Comparison of ENCODE assay signal across 8 mouse cellular contexts in genomic region chr13:74854338-74855047, GRCm38 (mm10). TPM values are rescaled to one million over a fixed set of nuclear protein-coding genes. Genes with fewer than 3 reads are reported as not detected.
DNase-seq lines count a peak whose midpoint lies in the region; ATAC-seq lines count a peak whose summit lies in the region.

No protein-coding gene starts in this region.

- no peaks in the 10 kb centered on the region for H3K4me1 ChIP-seq in intestine, embryonic 15.5 days (replicated peaks)
- H3K4me1 ChIP-seq in midbrain, embryonic 11.5 days (ENCODE audit: control insufficient read depth, insufficient read depth, low read length): no peaks in the 10 kb centered on the region

- no peaks in the 10 kb centered on the region for H3K9me3 ChIP-seq in intestine, embryonic 15.5 days
- no peaks in the 10 kb centered on the region for H3K9me3 ChIP-seq in midbrain, embryonic 11.5 days (ENCODE audit: control insufficient read depth, low read length)

- no peak overlapping the region for H3K9ac ChIP-seq in intestine, embryonic 15.5 days
- no peak overlapping the region for H3K9ac ChIP-seq in midbrain, embryonic 11.5 days (ENCODE audit: low read length)

- intact Hi-C loops in left cerebral cortex, postnatal 14 days (cut with DNase I): loop anchor here (1.0 kb wide), 1 partner anchor 215 kb away; the partner anchor contains the start of gene Erap1

- H3K27me3 ChIP-seq in intestine, embryonic 15.5 days (replicated peaks): no peaks in the 10 kb centered on the region
- H3K27me3 ChIP-seq in midbrain, embryonic 11.5 days (ENCODE audit: control insufficient read depth, insufficient read depth, low read length): no peaks in the 10 kb centered on the region

- WGBS in intestine, embryonic 15.5 days: 3% methylated on average over 3 of the region's 3 CpGs
- WGBS in midbrain, embryonic 11.5 days: 13% methylated on average over 3 of the region's 3 CpGs

- no peaks in the 10 kb centered on the region for H3K36me3 ChIP-seq in intestine, embryonic 15.5 days
- no peaks in the 10 kb centered on the region for H3K36me3 ChIP-seq in midbrain, embryonic 11.5 days (ENCODE audit: control insufficient read depth, insufficient read depth, low read length)

- no peak overlapping the region for H3K4me3 ChIP-seq in intestine, embryonic 15.5 days (replicated peaks)
- no peak overlapping the region for H3K4me3 ChIP-seq in midbrain, embryonic 11.5 days (ENCODE audit: low read depth, low read length)

- no peak overlapping the region for H3K27ac ChIP-seq in intestine, embryonic 15.5 days
- no peak overlapping the region for H3K27ac ChIP-seq in midbrain, embryonic 11.5 days (ENCODE audit: low read depth, low read length)

- ATAC-seq in activated CD4-positive, CD25-positive, alpha-beta regulatory T cell, adult 4 months: peak; percentile 99
- ATAC-seq in intestine, embryonic 15.5 days: peak; percentile 83
- ATAC-seq in midbrain, embryonic 11.5 days (ENCODE audit: low FRiP score): peak; percentile 88

- no peak overlapping the region for H3K4me2 ChIP-seq in intestine, embryonic 15.5 days (replicated peaks)
- no peak overlapping the region for H3K4me2 ChIP-seq in midbrain, embryonic 11.5 days

- DNase-seq in cerebellum, postnatal 36 days: peak; percentile 40 to 53
- DNase-seq in gastrocnemius, adult 8-10 months (ENCODE audit: low spot score in 2 of 2): peak; percentile 50 to 58
- DNase-seq in left cerebral cortex, postnatal 14 days (ENCODE audit: low spot score in 2 of 2): peak; percentile 67 to 78
- DNase-seq in midbrain, embryonic 11.5 days (ENCODE audit: low spot score, missing footprints): peak; percentile 92
- peak; percentile 22 to 60 for DNase-seq in right cerebral cortex, postnatal 36 days (ENCODE audit: low spot score in 2 of 2)
- DNase-seq in yolk sac, embryonic 10.5 days (ENCODE audit: low spot score): peak; percentile 57

RNA-seq across cellular contexts. Expression of gene Cast, which starts 45.9 kb away (rescaled TPM):
- 100 to 1,000 TPM; 196 to 222 TPM for polyA plus RNA-seq in activated CD4-positive, CD25-positive, alpha-beta regulatory T cell, adult 4 months (2017; shearing (Covaris generic))
- total RNA-seq in gastrocnemius, adult 8-10 months (2022): 100 to 1,000 TPM in 3 of 4 experiments, 10 to 100 TPM in 1; 97.5 to 105 (median 103) TPM
- polyA plus RNA-seq in intestine, embryonic 15.5 days (2015; fragmentation: Nextera tagmentation; extraction: Ambion mirVana): 27.9 and 30.5 TPM in 2 replicates
- total RNA-seq in left cerebral cortex, postnatal 14 days (2021): 1 to 10 TPM; 7.0 to 7.1 TPM
- 16.5 and 18.3 TPM in 2 replicates for polyA plus RNA-seq in midbrain, embryonic 11.5 days (2014; fragmentation: Nextera tagmentation; extraction: Ambion mirVana)

Comparison
In these comparisons a context has a peak if more than half of its experiments do, and no peak if none do; other contexts are left out.
1. DNase-seq: peak in every context shown above with its lines; median percentile 92 in midbrain, embryonic 11.5 days; 72 in left cerebral cortex, postnatal 14 days; 57 in yolk sac, embryonic 10.5 days; 54 in gastrocnemius, adult 8-10 months; 46 in cerebellum, postnatal 36 days; 41 in right cerebral cortex, postnatal 36 days.